Mouse (Mus musculus) lung, adult 2 months (tissue): ENCODE data around the gene Mmp27.

Experiments
- CTCF ChIP-seq: fragments of 200-500 bp; IDR thresholded peaks from 2 replicates; pipeline ENCODE4 v1.5.1; 2011; ENCODE audit warnings: mild to moderate bottlenecking, low read length, control low read depth; ENCODE audit not compliant: insufficient read depth
- POLR2A ChIP-seq: fragments of 200-500 bp; IDR thresholded peaks from 2 replicates; pipeline ENCODE4 v1.6.1; 2011; ENCODE audit warnings: low read depth, mild to moderate bottlenecking, control low read depth, low read length, borderline replicate concordance; ENCODE audit errors: extremely low read depth

DNA sequence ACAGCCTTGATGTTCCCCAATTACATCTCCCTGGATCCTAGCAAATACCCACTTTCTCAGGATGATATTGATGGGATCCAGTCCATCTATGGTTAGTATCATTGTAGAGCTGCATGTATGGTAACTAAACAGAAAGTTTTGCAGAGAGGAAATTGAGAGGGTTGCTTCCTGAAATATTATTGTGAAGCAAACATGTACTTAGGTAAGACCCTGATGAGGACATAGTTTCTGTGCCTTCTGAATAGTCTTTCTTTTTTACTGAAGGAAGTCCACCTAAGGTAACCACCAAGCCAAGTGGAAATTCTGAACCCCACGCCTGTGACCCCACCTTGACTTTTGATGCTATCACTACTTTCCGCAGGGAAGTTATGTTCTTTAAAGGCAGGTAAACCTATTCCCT, 6.2 kb downstream of the Mmp27 start:
- TF ChIP-seq CTCF = no peak
- no peak for TF ChIP-seq POLR2A
